Mouse (Mus musculus): ENCODE results near the gene Ap1s1.

DNA sequence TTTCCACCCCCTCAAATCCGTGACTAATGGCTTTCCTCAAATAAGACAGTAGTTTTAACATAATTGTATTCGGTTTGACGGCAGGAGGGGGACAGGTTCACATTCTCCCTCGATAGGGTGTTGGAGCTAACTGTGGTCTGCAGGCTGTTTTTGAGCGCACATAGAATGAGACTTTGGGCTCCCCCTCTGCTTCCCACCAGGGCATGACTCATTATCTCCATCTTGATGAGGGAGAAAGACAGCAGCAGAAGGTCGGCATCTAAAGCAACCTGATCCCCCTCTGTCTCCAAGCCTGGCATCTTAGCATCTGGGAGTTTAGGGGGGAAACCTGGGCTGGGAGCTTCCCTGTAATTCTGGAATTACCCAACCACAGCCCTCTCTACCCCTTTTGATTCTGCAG is 19.5 kb upstream of the Ap1s1 start:
- TF ChIP-seq POLR2A (IDR thresholded peaks at IDR 0.05; ENCODE audit: low read depth, low read length) = no peak
- TF ChIP-seq CTCF (IDR thresholded peaks at IDR 0.05; ENCODE audit: extremely low read depth, insufficient read depth, insufficient read length, insufficient replicate concordance) = no peak

Data from spleen, adult 2 months (tissue).